In genomic region chr10:128546787-128547186, GRCm38 (mm10) we compare ENCODE assay signal across 8 mouse cellular contexts. TPM values are rescaled to one million over a fixed set of nuclear protein-coding genes. Genes with fewer than 3 reads are reported as not detected.
A peak's percentile ranks its signal among the peaks of the same experiment; 100 is the strongest.
DNase-seq lines count a peak whose midpoint lies in the region; ATAC-seq and TF ChIP-seq lines count a peak whose summit lies in the region.

No protein-coding gene starts in this region.

- WGBS in heart, embryonic 10.5 days = 26% methylated on average over 7 of the region's 7 CpGs
- 26% methylated on average over 7 of the region's 7 CpGs for WGBS in forebrain, embryonic 13.5 days
- WGBS in liver, embryonic 13.5 days (ENCODE audit: insufficient replicate concordance) = 9% methylated on average over 7 of the region's 7 CpGs

- peak overlapping the region; percentile 94 for H3K9ac ChIP-seq in forebrain, embryonic 13.5 days
- peak overlapping the region; percentile 86 for H3K9ac ChIP-seq in liver, embryonic 13.5 days

- H3K27ac ChIP-seq in heart, embryonic 10.5 days = peak overlapping the region; percentile 90
- peak overlapping the region; percentile 95 for H3K27ac ChIP-seq in forebrain, embryonic 13.5 days
- peak overlapping the region; percentile 93 for H3K27ac ChIP-seq in liver, embryonic 13.5 days

- H3K4me2 ChIP-seq in forebrain, embryonic 13.5 days = peak overlapping the region; percentile 89
- H3K4me2 ChIP-seq in liver, embryonic 13.5 days = peak overlapping the region; percentile 88

- no peaks in the 10 kb centered on the region for H3K27me3 ChIP-seq in heart, embryonic 10.5 days (ENCODE audit: insufficient read depth, poor library complexity, severe bottlenecking)
- H3K27me3 ChIP-seq in C2C12 (ENCODE audit: control insufficient read depth, insufficient read depth, insufficient read length) = no peaks in the 10 kb centered on the region
- no peaks in the 10 kb centered on the region for H3K27me3 ChIP-seq in forebrain, embryonic 13.5 days
- H3K27me3 ChIP-seq in liver, embryonic 13.5 days = no peaks in the 10 kb centered on the region

- peak overlapping the region; percentile 80 for H3K4me3 ChIP-seq in heart, embryonic 10.5 days
- H3K4me3 ChIP-seq in C2C12 (ENCODE audit: insufficient read depth, poor library complexity, severe bottlenecking) = peak overlapping the region; percentile 85
- H3K4me3 ChIP-seq in forebrain, embryonic 13.5 days = peak overlapping the region; percentile 77
- H3K4me3 ChIP-seq in liver, embryonic 13.5 days (replicated peaks) = peak overlapping the region; percentile 81

- ATAC-seq in forebrain, embryonic 13.5 days = no peak
- no peak for ATAC-seq in liver, embryonic 13.5 days (ENCODE audit: low read depth)
- no peak for ATAC-seq in granulocyte monocyte progenitor cell, adult 5-6 weeks (replicated peaks; ENCODE audit: poor library complexity, severe bottlenecking)

- DNase-seq in heart, embryonic 10.5 days (ENCODE audit: low spot score) = no peak
- no peak for DNase-seq in heart, postnatal 36 days
- DNase-seq in liver, embryonic 13.5 days = no peak
- DNase-seq in urinary bladder, postnatal 14 days (ENCODE audit: low spot score) = no peak
- no peak for DNase-seq in spleen, postnatal 4 days (ENCODE audit: low spot score in 2 of 2)

- TF ChIP-seq CTCF in C2C12 (IDR thresholded peaks at IDR 0.05; ENCODE audit: control insufficient read depth, insufficient read depth, insufficient read length) = no peak

- H3K9me3 ChIP-seq in heart, embryonic 10.5 days = no peaks in the 10 kb centered on the region
- no peaks in the 10 kb centered on the region for H3K9me3 ChIP-seq in forebrain, embryonic 13.5 days (replicated peaks)
- H3K9me3 ChIP-seq in liver, embryonic 13.5 days (replicated peaks) = no peaks in the 10 kb centered on the region

- peaks cover 17% of the 10 kb centered on the region for H3K4me1 ChIP-seq in heart, embryonic 10.5 days
- H3K4me1 ChIP-seq in forebrain, embryonic 13.5 days = peaks cover 26% of the 10 kb centered on the region
- peaks cover 35% of the 10 kb centered on the region for H3K4me1 ChIP-seq in liver, embryonic 13.5 days (replicated peaks)

- peaks cover 50% of the 10 kb centered on the region for H3K79me2 ChIP-seq in C2C12 (ENCODE audit: control insufficient read depth, insufficient read depth)

- H3K79me3 ChIP-seq in C2C12 (ENCODE audit: low read depth) = peaks cover 17% of the 10 kb centered on the region

- peak overlapping the region; percentile 73 for H3ac ChIP-seq in C2C12 (ENCODE audit: control insufficient read depth, insufficient read length, low read depth)

- intact Hi-C loops in heart, postnatal 36 days (cut with DNase I) = loop anchor here (2.0 to 5.0 kb wide), 2 partner anchors 48 to 134 kb away; partner anchors contain the start of genes Myl6b, Nabp2 and Rnf41

- peaks cover 39% of the 10 kb centered on the region for H3K36me3 ChIP-seq in heart, embryonic 10.5 days
- peaks cover 39% of the 10 kb centered on the region for H3K36me3 ChIP-seq in C2C12 (ENCODE audit: control insufficient read depth, insufficient read depth)
- H3K36me3 ChIP-seq in forebrain, embryonic 13.5 days (ENCODE audit: poor library complexity, severe bottlenecking) = peaks cover 39% of the 10 kb centered on the region
- H3K36me3 ChIP-seq in liver, embryonic 13.5 days = peaks cover 36% of the 10 kb centered on the region

TF ChIP-seq in C2C12, 6 proteins besides CTCF, POLR2A, EP300 and RAD21:
- TF ChIP-seq FOSL1 (IDR thresholded peaks at IDR 0.05; ENCODE audit: insufficient read depth, low read length, poor library complexity, severe bottlenecking) = no peak
- no peak for TF ChIP-seq MYOD1 (IDR thresholded peaks at IDR 0.05; ENCODE audit: control insufficient read depth, insufficient read length, low read depth)

RNA-seq across cellular contexts. Expression of gene Zc3h10, which starts 0.8 kb away (rescaled TPM):
- polyA plus RNA-seq in heart, embryonic 10.5 days (2016; fragmentation: Nextera tagmentation; extraction: Ambion mirVana) = 11.2 and 12.8 TPM in 2 replicates
- 1 to 10 TPM; 7.2 to 8.8 TPM for total RNA-seq in heart, postnatal 36 days (2021)
- polyA plus RNA-seq in C2C12 (2012; fragmentation: generic; extraction: Trizol) = 13.0 TPM
- 18.3 and 19.4 TPM in 2 replicates for polyA plus RNA-seq in forebrain, embryonic 13.5 days (2015; fragmentation: Nextera tagmentation; extraction: Ambion mirVana)
- 6.2 and 7.1 TPM in 2 replicates for polyA plus RNA-seq in liver, embryonic 13.5 days (2015; fragmentation: Nextera tagmentation; extraction: Ambion mirVana)
- 8.8 and 9.7 TPM in 2 replicates for total RNA-seq in granulocyte monocyte progenitor cell, adult 5-6 weeks (2014; fragmentation: Nextera tagmentation)
- 12.5 and 13.6 TPM in 2 replicates for total RNA-seq in granulocyte monocyte progenitor cell, adult 5-6 weeks (2017)

RNA-seq across cellular contexts. Expression of gene Rpl41, which starts 2.3 kb away (rescaled TPM):
- polyA plus RNA-seq in heart, embryonic 10.5 days (2016; fragmentation: Nextera tagmentation; extraction: Ambion mirVana) = 2,301 and 2,407 TPM in 2 replicates
- 1,000 to 10,000 TPM; 1,509 to 1,535 TPM for total RNA-seq in heart, postnatal 36 days (2021)
- 13,760 TPM for polyA plus RNA-seq in C2C12 (2012; fragmentation: generic; extraction: Trizol)
- polyA plus RNA-seq in forebrain, embryonic 13.5 days (2015; fragmentation: Nextera tagmentation; extraction: Ambion mirVana) = 2,951 and 3,131 TPM in 2 replicates
- 2,776 and 3,150 TPM in 2 replicates for polyA plus RNA-seq in liver, embryonic 13.5 days (2015; fragmentation: Nextera tagmentation; extraction: Ambion mirVana)
- total RNA-seq in granulocyte monocyte progenitor cell, adult 5-6 weeks (2014; fragmentation: Nextera tagmentation) = 6,066 and 6,315 TPM in 2 replicates
- 3,608 and 4,444 TPM in 2 replicates for total RNA-seq in granulocyte monocyte progenitor cell, adult 5-6 weeks (2017)

RNA-seq across cellular contexts. Expression of gene Pa2g4, which starts 19.0 kb away (rescaled TPM):
- 168 and 225 TPM in 2 replicates for polyA plus RNA-seq in heart, embryonic 10.5 days (2016; fragmentation: Nextera tagmentation; extraction: Ambion mirVana)
- 10 to 100 TPM; 43.4 to 50.5 TPM for total RNA-seq in heart, postnatal 36 days (2021)
- 232 TPM for polyA plus RNA-seq in C2C12 (2012; fragmentation: generic; extraction: Trizol)
- polyA plus RNA-seq in forebrain, embryonic 13.5 days (2015; fragmentation: Nextera tagmentation; extraction: Ambion mirVana) = 173 and 186 TPM in 2 replicates
- polyA plus RNA-seq in liver, embryonic 13.5 days (2015; fragmentation: Nextera tagmentation; extraction: Ambion mirVana) = 207 and 228 TPM in 2 replicates
- total RNA-seq in granulocyte monocyte progenitor cell, adult 5-6 weeks (2014; fragmentation: Nextera tagmentation) = 404 and 410 TPM in 2 replicates
- total RNA-seq in granulocyte monocyte progenitor cell, adult 5-6 weeks (2017) = 414 and 442 TPM in 2 replicates

RNA-seq across cellular contexts. Expression of gene Esyt1, which starts 21.1 kb away (rescaled TPM):
- polyA plus RNA-seq in heart, embryonic 10.5 days (2016; fragmentation: Nextera tagmentation; extraction: Ambion mirVana) = 17.8 and 20.3 TPM in 2 replicates
- 10 to 100 TPM; 19.3 TPM for total RNA-seq in heart, postnatal 36 days (2021)
- polyA plus RNA-seq in C2C12 (2012; fragmentation: generic; extraction: Trizol) = 120 TPM
- 7.0 and 7.7 TPM in 2 replicates for polyA plus RNA-seq in forebrain, embryonic 13.5 days (2015; fragmentation: Nextera tagmentation; extraction: Ambion mirVana)
- 9.9 and 10.6 TPM in 2 replicates for polyA plus RNA-seq in liver, embryonic 13.5 days (2015; fragmentation: Nextera tagmentation; extraction: Ambion mirVana)
- total RNA-seq in granulocyte monocyte progenitor cell, adult 5-6 weeks (2014; fragmentation: Nextera tagmentation) = 89.1 and 90.5 TPM in 2 replicates
- total RNA-seq in granulocyte monocyte progenitor cell, adult 5-6 weeks (2017) = 78.8 and 97.6 TPM in 2 replicates

RNA-seq across cellular contexts. Expression of gene Erbb3, which starts 42.7 kb away (rescaled TPM):
- 7.4 and 7.7 TPM in 2 replicates for polyA plus RNA-seq in heart, embryonic 10.5 days (2016; fragmentation: Nextera tagmentation; extraction: Ambion mirVana)
- 1 to 10 TPM; 8.9 to 9.2 TPM for total RNA-seq in heart, postnatal 36 days (2021)
- polyA plus RNA-seq in C2C12 (2012; fragmentation: generic; extraction: Trizol) = 0.28 TPM
- polyA plus RNA-seq in forebrain, embryonic 13.5 days (2015; fragmentation: Nextera tagmentation; extraction: Ambion mirVana) = 0.12 and 0.28 TPM in 2 replicates
- polyA plus RNA-seq in liver, embryonic 13.5 days (2015; fragmentation: Nextera tagmentation; extraction: Ambion mirVana) = 1.2 and 1.9 TPM in 2 replicates
- 1.6 and 1.7 TPM in 2 replicates for total RNA-seq in granulocyte monocyte progenitor cell, adult 5-6 weeks (2014; fragmentation: Nextera tagmentation)
- 1.4 and 1.8 TPM in 2 replicates for total RNA-seq in granulocyte monocyte progenitor cell, adult 5-6 weeks (2017)
